Mouse (Mus musculus) ES-E14 (cell line): ENCODE results near the gene Pkd2l1. TPM values are rescaled to one million over a fixed set of nuclear protein-coding genes. Genes with fewer than 3 reads are reported as not detected.

Source experiments
- DNase-seq: peaks from one replicate; pipeline ENCODE4 v3.0.0-alpha.2; 2013; ENCODE audit warnings: low read depth, low spot score
- H3K27ac ChIP-seq: 2 replicates; pipeline ENCODE4 v1.5.1; 2012; ENCODE audit warnings: low read depth, mild to moderate bottlenecking, low read length, moderate library complexity, mixed read lengths; ENCODE audit not compliant: poor library complexity, insufficient read depth, severe bottlenecking
- H3K36me3 ChIP-seq: 2 replicates; pipeline ENCODE4 v1.6.1; 2012; ENCODE audit warnings: mild to moderate bottlenecking, low read length, moderate library complexity, mixed read lengths; ENCODE audit not compliant: control insufficient read depth, poor library complexity, insufficient read depth, severe bottlenecking
- H3K4me1 ChIP-seq, 2 experiments: fragments of 150-350 bp in 1 of 2; sonication (generic) in 1 of 2; 2 replicates each; pipeline ENCODE4 v1.6.1; 2012; ENCODE audit warnings: low read length in 2 of 2, mild to moderate bottlenecking in 1 of 2, mixed read lengths in 1 of 2; ENCODE audit not compliant: control insufficient read depth in 2 of 2, insufficient read depth in 2 of 2, poor library complexity in 1 of 2
- H3K4me3 ChIP-seq, 2 experiments: fragments of 150-350 bp in 1 of 2; sonication (generic) in 1 of 2; 2 replicates each; pipeline ENCODE4 v1.5.1; 2012; ENCODE audit warnings: low read length in 2 of 2, low read depth in 1 of 2, mild to moderate bottlenecking in 1 of 2, mixed read lengths in 1 of 2; ENCODE audit not compliant: insufficient read depth in 1 of 2, poor library complexity in 1 of 2, severe bottlenecking in 1 of 2
- H3K9ac ChIP-seq: 2 replicates; pipeline ENCODE4 v1.6.1; 2012; ENCODE audit warnings: low read depth, mild to moderate bottlenecking, low read length, mixed read lengths; ENCODE audit not compliant: poor library complexity, insufficient read depth, severe bottlenecking
- H3K9me3 ChIP-seq: fragments of 150-350 bp; sonication (generic); 2 replicates; pipeline ENCODE4 v1.6.1; 2012; ENCODE audit warnings: low read depth, mild to moderate bottlenecking, low read length; ENCODE audit not compliant: control insufficient read depth, insufficient read depth
- CHD2 ChIP-seq: IDR thresholded peaks from 2 replicates; pipeline ENCODE4 v1.6.1; 2014; ENCODE audit warnings: mild to moderate bottlenecking, low read depth, low read length, inconsistent platforms
- HCFC1 ChIP-seq: IDR thresholded peaks from 2 replicates; pipeline ENCODE4 v1.6.1; 2012; ENCODE audit warnings: low read length, inconsistent platforms, borderline replicate concordance; ENCODE audit not compliant: insufficient read depth
- MAFK ChIP-seq: IDR thresholded peaks from 2 replicates; pipeline ENCODE4 v1.6.1; 2014; ENCODE audit warnings: mild to moderate bottlenecking, low read depth, low read length, inconsistent platforms; ENCODE audit not compliant: insufficient read depth
- ZC3H11A ChIP-seq: IDR thresholded peaks from 2 replicates; pipeline ENCODE4 v1.6.1; 2012; ENCODE audit warnings: low read depth, mild to moderate bottlenecking, inconsistent platforms, low read length, borderline replicate concordance
- ZNF384 ChIP-seq: IDR thresholded peaks from 2 replicates; pipeline ENCODE4 v1.6.1; 2012; ENCODE audit warnings: low read depth, low read length, inconsistent platforms
- in situ Hi-C, 2 experiments: fragments of 600-800 bp; cut with MboI; formaldehyde crosslinking; loops; one replicate each; pipeline ENCODE4 v1.15.1; 2025; ENCODE audit warnings: low sequenced_read_pairs in 2 of 2, inconsistent platforms in 1 of 2; ENCODE audit not compliant: unreplicated experiment in 2 of 2
- total RNA-seq: library from RNA; depleted of rRNA; stranded (reverse); fragments of 300-350 nt; gene quantifications from 2 replicates; pipeline ENCODE4 v1.2.3, GENCODE M21; 2012

The Pkd2l1 gene
- total RNA-seq, 1 experiment: 2.4 TPM

DNA sequence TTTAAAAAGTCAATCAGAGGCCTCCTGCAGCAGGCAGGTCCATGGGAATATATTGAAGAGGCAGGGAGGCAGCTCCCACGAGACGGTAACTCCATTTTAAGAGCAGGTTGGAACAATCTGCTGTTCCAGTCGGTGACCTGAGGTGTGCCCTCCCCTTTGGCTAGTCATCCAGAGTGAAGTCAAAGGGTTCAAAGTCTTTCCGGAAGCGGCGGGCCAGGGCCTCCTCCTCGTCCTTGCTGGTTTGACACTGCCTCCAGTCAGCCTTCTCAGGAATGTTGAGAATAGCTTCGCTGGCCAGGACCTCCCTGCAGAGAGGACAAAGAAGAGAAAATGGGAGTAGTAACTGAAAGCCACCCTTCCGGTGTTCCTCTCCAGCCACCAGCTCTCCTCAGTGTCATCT is 81.9 kb downstream of the Pkd2l1 start:
- Histone ChIP-seq H3K36me3 (peaks cover 31% of the 10 kb centered on the region), H3K9ac (no peak overlapping the region), H3K4me3 (no peak overlapping the region), H3K4me1 (peaks cover 2% of the 10 kb centered on the region in 2 experiments; a peak in 1 of 4 replicates), H3K9me3 (no peaks in the 10 kb centered on the region), H3K27ac (no peak overlapping the region)
- in situ Hi-C loops: no loop called here
- DNase-seq: no peak
- no peak for TF ChIP-seq CHD2
- TF ChIP-seq ZC3H11A: no peak
- TF ChIP-seq HCFC1: no peak
- no peak for TF ChIP-seq MAFK
- TF ChIP-seq ZNF384: no peak

DNA sequence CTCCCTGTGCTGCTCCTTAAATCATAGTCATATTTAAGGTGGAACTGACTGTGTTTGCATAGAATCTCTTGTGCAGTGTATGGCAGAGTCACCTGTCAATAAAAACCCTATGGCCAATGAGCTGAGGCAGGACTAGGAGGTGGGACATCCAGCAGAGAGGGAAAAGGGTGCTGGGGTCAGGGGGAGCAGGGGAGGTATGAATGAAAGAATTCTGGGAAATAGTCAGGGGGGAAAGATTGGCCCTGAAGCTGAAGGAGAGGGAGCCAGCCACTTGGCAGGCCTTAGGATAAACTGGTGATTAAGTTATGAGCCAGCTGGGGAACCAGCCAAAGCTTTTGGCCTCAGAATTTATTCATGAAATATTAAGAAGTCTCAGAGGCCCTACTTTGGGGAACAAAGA is 83.2 kb downstream of the Pkd2l1 start:
- no peaks in the 10 kb centered on the region for H3K9me3 ChIP-seq
- in situ Hi-C loops: no loop called here
- H3K9ac ChIP-seq: no peak overlapping the region
- H3K4me3 ChIP-seq: no peak overlapping the region
- DNase-seq: no peak
- TF ChIP-seq MAFK (no peak), ZC3H11A (no peak), ZNF384 (no peak), CHD2 (no peak), HCFC1 (no peak)
- H3K27ac ChIP-seq: no peak overlapping the region
- H3K4me1 ChIP-seq: peaks cover 2% of the 10 kb centered on the region in 2 experiments; a peak in 1 of 4 replicates
- peaks cover 26% of the 10 kb centered on the region for H3K36me3 ChIP-seq

DNA sequence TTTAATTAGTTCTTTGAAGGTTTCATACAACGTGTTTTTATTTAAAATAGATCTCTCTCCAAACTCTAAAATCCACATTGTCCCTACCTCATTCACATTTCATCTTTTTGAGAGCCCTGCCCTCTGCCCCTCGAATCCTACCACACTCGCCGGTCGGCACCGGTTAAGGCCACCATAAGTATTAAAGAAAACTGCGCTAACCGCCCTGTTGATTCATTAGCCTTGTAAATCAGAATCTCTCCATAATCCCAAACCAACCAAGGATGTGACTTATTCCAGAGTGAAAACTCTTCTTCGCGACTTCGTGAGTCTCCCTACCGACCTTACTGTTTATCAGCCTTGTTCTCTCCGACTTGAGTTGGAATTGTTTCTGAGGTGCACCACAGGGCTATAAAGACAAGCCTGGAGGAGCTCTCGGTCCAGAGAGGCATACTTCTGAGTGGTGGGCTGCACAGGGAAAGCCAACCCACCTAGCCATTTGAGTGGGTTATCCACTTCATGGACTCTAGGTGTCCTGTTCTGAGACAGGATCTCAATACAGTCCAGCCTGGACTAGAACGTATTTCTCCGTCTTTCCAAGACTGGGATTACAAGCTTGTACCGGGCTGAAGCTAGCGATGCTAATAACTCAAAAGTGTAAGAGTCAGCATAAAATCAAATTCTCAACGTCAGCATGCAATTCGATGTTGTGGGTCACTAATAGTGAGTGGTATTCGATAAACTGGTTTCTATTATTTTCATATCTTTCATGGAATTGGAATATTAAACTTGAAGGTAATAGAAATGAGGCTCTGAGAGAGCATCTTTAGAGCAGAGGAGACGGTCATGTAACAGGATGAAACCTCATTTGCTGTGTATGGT is 84.4 kb downstream of the Pkd2l1 start:
- Histone ChIP-seq H3K9ac (peak overlapping the region; percentile 83), H3K36me3 (peaks cover 16% of the 10 kb centered on the region), H3K27ac (no peak overlapping the region; the same call in 1 of the 2 replicates), H3K4me1 (peaks cover 2% of the 10 kb centered on the region in 2 experiments; a peak in 1 of 4 replicates), H3K9me3 (no peaks in the 10 kb centered on the region), H3K4me3 (peak overlapping the region; percentile 78 to 91)
- in situ Hi-C loops: no loop called here
- DNase-seq: no peak
- TF ChIP-seq MAFK (peak; percentile 56; the same call in 1 of the 2 replicates), HCFC1 (no peak), CHD2 (no peak)

DNA sequence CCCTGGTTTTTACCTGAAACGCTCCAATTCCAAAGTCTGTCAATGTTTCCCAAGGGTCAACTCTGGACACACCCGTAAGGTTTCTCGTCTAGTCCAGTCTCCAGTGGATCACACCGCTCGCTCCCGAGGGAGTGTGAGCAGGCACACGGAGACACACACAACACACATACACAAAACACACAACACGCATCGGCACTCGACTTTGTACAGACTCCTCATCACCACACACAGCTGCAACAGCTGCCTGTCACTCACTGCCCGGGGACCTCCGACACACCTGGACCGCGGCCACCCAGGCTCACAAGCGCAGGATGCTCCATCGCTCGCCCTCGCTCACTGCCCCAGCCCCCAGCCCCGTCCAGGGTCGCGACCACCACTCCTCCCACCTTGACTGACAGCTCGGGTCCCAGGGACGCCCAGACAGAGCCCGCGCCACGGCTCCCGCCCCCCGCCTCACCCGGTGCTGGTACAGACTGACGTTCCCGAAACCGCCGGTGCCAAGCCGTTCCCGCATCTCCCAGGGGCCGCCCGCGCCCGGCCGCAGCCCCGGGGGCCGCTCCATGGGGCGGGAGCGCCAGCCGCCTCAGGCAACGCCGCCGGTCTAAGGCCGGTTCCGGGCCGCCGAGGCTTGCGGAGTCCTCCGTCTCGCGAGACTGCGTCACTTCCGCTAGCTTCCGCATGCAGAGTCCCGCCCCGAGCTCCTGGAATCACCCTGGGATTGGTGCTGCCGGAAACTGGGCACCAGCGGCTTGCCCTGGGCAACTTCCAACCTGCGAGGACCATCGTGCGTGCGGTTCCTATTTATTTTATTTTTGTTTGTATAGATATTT is 85.2 kb downstream of the Pkd2l1 start, which contains the start of gene Chuk:
Gene Chuk (minus strand): TSS at position 650 of the 830 bp plus-strand sequence.
- Histone ChIP-seq H3K27ac (no peak within 1 kb of the TSS; the same call in 1 of the 2 replicates), H3K4me1 (peaks cover 2% of the 10 kb centered on the region in 2 experiments; a peak in 1 of 4 replicates), H3K9ac (peak within 1 kb of the TSS; percentile 96), H3K36me3 (peaks cover 10% of the 10 kb centered on the region), H3K9me3 (no peaks in the 10 kb centered on the region), H3K4me3 (peak within 1 kb of the TSS; percentile 78 to 91)
- no peak for TF ChIP-seq ZNF384
- peak; percentile 98 for TF ChIP-seq CHD2
- in situ Hi-C loops: no loop called here
- peak; percentile 86 for DNase-seq
